Mouse (Mus musculus) limb, embryonic 13.5 days (tissue): ENCODE measurements around the gene Sapcd1. TPM values are rescaled to one million over a fixed set of nuclear protein-coding genes. Genes with fewer than 3 reads are reported as not detected.
"Not testable (repeated sequence)": the region's sequence is repeated elsewhere in the genome, so short reads cannot be mapped to it uniquely, and the experiment has no call there.

Source experiments
- ATAC-seq: fragments of 200-750 bp; cut with Nextera tagmentation; 2 replicates; pipeline ENCODE4 v1.8.0; 2017; ENCODE audit warnings: low read depth, moderate number of reproducible peaks, moderate TSS enrichment; ENCODE audit not compliant: low FRiP score
- H3K27ac ChIP-seq: fragments of 300-500 bp; sonication (generic); 2 replicates; pipeline ENCODE4 v1.5.1; 2015; ENCODE audit warnings: inconsistent platforms, mild to moderate bottlenecking, moderate library complexity
- H3K27me3 ChIP-seq: fragments of 300-500 bp; sonication (generic); 2 replicates; pipeline ENCODE4 v1.6.1; 2015; ENCODE audit warnings: mild to moderate bottlenecking, inconsistent platforms
- H3K36me3 ChIP-seq: fragments of 300-500 bp; sonication (generic); 2 replicates; pipeline ENCODE4 v1.6.1; 2015; ENCODE audit warnings: inconsistent platforms, mild to moderate bottlenecking, moderate library complexity
- H3K4me1 ChIP-seq: fragments of 300-500 bp; sonication (generic); 2 replicates; pipeline ENCODE4 v1.6.1; 2015; ENCODE audit warnings: inconsistent platforms
- H3K4me2 ChIP-seq: fragments of 300-500 bp; sonication (generic); replicated peaks from 2 replicates; pipeline ENCODE4 v1.6.1; 2015; ENCODE audit warnings: inconsistent platforms, mild to moderate bottlenecking, moderate library complexity
- H3K4me3 ChIP-seq: fragments of 300-500 bp; sonication (generic); 2 replicates; pipeline ENCODE4 v1.5.1; 2015; ENCODE audit warnings: moderate library complexity, mild to moderate bottlenecking, inconsistent platforms
- H3K9ac ChIP-seq: fragments of 300-500 bp; sonication (generic); 2 replicates; pipeline ENCODE4 v1.6.1; 2015; ENCODE audit warnings: mild to moderate bottlenecking, inconsistent platforms
- H3K9me3 ChIP-seq: fragments of 300-500 bp; sonication (generic); 2 replicates; pipeline ENCODE4 v1.6.1; 2016; ENCODE audit warnings: inconsistent platforms
- WGBS: fragments of 180-500 bp; shearing (Covaris S2); methylation state at CpG from one replicate; pipeline ENCODE4 v1.1.7; 2015; 5-methylcytosine and 5-hydroxymethylcytosine counted together
- polyA plus RNA-seq: library from polyadenylated mRNA; unstranded; fragments of >200 nt; fragmentation: Nextera tagmentation; extraction: Ambion mirVana; gene quantifications from 2 replicates; pipeline ENCODE4 v1.2.1, GENCODE M21; 2015

The Sapcd1 gene
- polyA plus RNA-seq, 1 experiment from 2014 or later: 7.2 TPM

DNA sequence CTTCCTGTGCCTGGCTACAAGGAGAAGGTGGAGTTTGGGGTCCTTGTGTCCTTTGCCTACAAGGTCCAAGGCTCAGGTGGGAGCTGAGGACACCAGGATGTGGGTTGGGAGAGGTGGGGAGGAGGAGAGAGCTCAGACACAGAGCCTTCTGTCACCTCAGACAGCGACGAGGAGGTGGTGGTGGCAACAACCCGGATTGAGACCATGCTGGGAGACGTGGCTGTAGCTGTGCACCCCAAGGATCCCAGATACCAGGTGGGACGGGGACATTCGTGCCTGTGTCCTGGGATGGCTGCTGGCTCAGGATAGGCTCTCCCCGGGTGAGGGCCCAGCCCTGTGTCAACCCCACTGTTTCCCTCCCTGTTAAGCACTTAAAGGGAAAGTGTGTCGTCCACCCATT, 16.4 kb downstream of the Sapcd1 start:
- no peak overlapping the region for H3K27ac ChIP-seq
- H3K4me2 ChIP-seq: no peak overlapping the region
- H3K9me3 ChIP-seq: no peaks in the 10 kb centered on the region
- no peak overlapping the region for H3K4me3 ChIP-seq
- H3K4me1 ChIP-seq: no peaks in the 10 kb centered on the region; the same call in 1 of the 2 replicates
- no peak for ATAC-seq
- no peak overlapping the region for H3K9ac ChIP-seq
- WGBS: 93% methylated on average over 8 of the region's 8 CpGs
- peaks cover 99% of the 10 kb centered on the region for H3K36me3 ChIP-seq
- no peaks in the 10 kb centered on the region for H3K27me3 ChIP-seq

DNA sequence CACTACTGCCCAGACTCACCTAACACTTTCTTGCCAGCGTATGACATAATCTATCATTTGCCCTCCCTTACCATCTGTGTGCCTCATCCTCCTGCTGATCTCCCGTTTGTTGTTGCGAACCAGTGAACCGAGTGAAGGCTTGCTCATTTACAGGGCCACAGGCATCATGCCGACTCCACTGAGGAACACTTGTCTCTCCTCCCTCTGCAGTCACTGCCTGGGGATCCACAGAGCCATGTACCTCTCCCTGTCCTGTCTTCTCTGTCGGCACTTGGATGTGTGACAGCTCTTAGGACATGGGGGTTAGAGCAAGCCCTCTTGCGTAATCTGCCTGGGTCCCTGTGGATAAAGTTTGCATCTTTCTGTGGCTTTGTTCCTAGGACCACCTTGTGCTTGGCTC, 18.2 kb downstream of the Sapcd1 start:
- Histone ChIP-seq H3K4me1 (no peaks in the 10 kb centered on the region), H3K36me3 (peaks cover 97% of the 10 kb centered on the region), H3K9me3 (no peaks in the 10 kb centered on the region), H3K9ac (no peak overlapping the region), H3K27me3 (no peaks in the 10 kb centered on the region), H3K4me3 (no peak overlapping the region), H3K4me2 (no peak overlapping the region), H3K27ac (no peak overlapping the region)
- 93% methylated on average over 7 of the region's 7 CpGs for WGBS
- ATAC-seq: no peak

DNA sequence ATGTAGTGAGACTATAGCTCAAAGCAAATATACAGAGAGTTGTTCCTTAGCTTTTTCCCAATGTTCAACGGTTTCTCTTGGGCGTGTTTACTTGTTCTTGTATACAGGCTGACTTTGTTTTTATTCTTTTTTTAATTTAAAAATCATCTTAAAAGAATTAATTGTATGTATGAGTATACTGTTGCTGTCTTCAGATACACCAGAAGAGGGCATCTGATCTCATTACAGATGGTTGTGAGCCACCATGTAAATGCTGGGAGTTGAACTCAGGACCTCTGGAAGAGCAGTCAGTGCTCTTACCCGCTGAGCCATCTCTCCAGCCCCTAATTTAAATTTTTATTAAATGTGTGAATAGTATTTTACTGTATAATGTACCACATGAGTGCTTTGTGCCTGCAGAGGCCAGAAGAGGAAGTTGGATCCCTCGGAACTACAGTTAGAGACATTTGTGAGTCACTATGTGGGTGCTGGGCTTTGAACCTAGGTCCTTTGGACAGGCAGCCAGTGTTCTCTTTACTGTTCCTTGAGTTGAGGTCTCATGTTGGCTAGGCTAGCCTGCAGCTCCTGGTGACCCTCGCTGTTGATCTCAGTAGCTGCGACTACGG, 20.3 kb downstream of the Sapcd1 start:
- Histone ChIP-seq H3K9ac (no peak overlapping the region), H3K9me3 (no peaks in the 10 kb centered on the region), H3K4me3 (no peak overlapping the region), H3K36me3 (peaks cover 84% of the 10 kb centered on the region), H3K27ac (no peak overlapping the region), H3K27me3 (no peaks in the 10 kb centered on the region), H3K4me2 (no peak overlapping the region), H3K4me1 (peaks cover 12% of the 10 kb centered on the region)
- WGBS: 95% methylated on average over 7 of the region's 7 CpGs
- ATAC-seq: no peak

DNA sequence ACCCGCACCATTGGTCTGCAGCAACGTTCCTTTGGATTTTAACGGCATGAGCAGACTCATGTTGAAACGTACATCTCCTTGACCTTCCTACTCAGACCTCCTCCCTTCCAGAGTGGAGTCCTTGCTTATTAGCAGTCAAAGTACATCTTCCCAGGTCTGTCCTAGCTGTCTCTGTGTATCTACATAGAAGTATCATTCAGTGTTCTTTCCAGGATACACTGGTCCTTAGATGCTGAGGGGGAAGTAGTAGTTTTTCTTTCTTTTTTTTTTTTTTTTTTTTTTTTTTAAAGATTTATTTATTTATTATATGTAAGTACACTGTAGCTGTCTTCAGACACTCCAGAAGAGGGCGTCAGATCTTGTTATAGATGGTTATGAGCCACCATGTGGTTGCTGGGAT, 21.9 kb downstream of the Sapcd1 start:
- not testable (repeated sequence) for H3K4me2 ChIP-seq, H3K9me3 ChIP-seq, H3K27me3 ChIP-seq, H3K9ac ChIP-seq, H3K4me3 ChIP-seq, ATAC-seq, H3K27ac ChIP-seq
- WGBS: 95% methylated on average over 5 of the region's 5 CpGs
- peaks cover 17% of the 10 kb centered on the region for H3K4me1 ChIP-seq
- H3K36me3 ChIP-seq: peaks cover 68% of the 10 kb centered on the region

DNA sequence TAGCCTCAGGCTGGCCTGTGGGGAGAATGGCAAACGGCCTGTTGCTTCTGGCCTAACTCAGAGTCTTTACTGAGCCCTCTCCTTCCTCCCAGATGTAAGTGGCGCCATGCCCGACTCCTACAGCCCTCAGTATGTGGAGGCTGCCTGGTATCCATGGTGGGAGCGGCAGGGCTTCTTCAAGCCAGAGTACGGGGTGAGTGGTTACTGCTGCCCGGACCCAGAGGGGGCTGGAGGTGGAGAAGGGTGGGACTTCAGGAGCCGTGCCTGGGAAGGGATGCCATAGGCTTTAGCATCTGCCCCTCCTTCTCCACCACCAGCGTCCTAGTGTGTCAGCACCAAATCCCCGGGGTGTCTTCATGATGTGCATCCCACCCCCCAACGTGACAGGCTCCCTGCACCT, 22.7 kb downstream of the Sapcd1 start:
- Histone ChIP-seq H3K4me1 (peaks cover 17% of the 10 kb centered on the region), H3K9ac (0 out of 2 replicates have a peak overlapping the region, but pooled peaks have one; percentile 13), H3K27ac (no peak overlapping the region), H3K4me3 (no peak overlapping the region), H3K27me3 (no peaks in the 10 kb centered on the region), H3K4me2 (no peak overlapping the region), H3K9me3 (no peaks in the 10 kb centered on the region), H3K36me3 (peaks cover 60% of the 10 kb centered on the region)
- ATAC-seq: no peak
- 86% methylated on average over 10 of the region's 10 CpGs for WGBS

DNA sequence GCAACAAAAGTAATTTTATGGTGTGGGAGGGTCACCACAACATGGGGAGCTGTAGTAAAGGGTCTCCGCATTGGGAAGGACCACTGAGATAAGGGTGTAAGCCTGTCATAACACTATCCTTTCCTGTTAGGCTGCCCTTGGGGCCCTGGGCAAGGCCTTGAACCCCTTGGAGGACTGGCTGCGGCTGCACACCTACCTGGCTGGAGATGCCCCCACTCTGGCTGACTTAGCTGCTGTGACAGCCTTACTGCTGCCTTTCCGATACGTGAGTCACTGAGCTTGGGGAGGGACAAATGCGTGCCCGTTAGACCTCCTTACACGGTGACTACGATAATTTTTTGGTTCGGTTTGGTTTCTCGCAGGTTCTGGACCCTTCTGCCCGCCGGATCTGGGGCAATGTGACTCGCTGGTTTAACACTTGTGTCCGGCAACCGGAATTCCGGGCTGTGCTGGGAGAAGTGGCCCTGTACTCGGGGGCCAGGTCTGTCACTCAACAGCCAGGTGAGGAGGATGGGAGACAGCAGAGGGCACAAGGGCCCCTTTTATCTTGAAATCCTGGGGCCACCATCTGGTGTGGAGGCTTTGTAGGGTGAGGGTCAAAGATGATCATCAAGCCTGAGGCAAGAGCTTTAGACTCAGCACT, 23.6 kb downstream of the Sapcd1 start:
- Histone ChIP-seq H3K36me3 (peaks cover 53% of the 10 kb centered on the region), H3K27ac (no peak overlapping the region), H3K4me2 (no peak overlapping the region), H3K9ac (no peak overlapping the region), H3K27me3 (no peaks in the 10 kb centered on the region), H3K4me1 (peaks cover 27% of the 10 kb centered on the region), H3K4me3 (no peak overlapping the region), H3K9me3 (no peaks in the 10 kb centered on the region)
- no peak for ATAC-seq
- WGBS: 93% methylated on average over 17 of the region's 17 CpGs

DNA sequence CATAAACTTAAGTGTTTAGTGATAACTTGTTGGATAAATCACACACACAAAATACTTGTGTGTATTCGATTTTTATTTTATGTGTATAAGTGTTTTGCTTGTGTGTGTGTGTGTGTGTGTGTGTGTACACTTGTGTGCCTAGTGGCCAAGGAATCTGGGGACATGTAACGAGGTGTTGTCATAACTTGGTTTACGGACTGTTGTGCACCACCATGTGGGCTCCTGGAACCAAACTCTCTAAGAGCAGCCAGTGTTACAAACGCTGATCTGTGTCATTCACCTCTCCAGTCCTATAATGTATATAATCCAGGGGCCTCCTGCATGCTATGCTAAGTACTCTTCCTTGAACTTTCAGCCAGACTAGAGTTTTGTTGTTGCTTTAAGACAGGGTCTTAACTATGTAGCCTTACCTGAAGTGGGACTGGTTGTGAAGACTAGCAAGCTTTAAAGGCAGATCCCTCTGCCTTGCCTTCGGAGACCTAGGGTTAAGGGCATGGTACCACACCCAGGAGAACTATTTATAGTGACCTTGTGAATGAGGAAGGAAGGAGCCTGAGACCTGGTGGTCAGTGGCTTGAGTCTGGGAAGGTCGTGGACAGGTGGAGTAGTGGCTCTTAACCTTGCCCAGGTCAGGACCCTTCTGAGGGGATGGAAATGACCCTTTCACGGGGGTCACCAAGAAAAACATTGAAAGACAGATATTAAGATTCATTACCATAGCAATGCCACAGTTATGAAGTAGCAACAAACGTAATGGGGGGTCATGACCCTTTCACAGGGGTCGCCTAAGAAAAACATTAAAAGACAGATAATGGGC, 24.6 kb downstream of the Sapcd1 start:
- 60% methylated on average over 9 of the region's 9 CpGs for WGBS
- Histone ChIP-seq H3K27ac (peak overlapping the region; percentile 98; the same call in 1 of the 2 replicates), H3K36me3 (peaks cover 53% of the 10 kb centered on the region), H3K27me3 (no peaks in the 10 kb centered on the region), H3K4me1 (peaks cover 36% of the 10 kb centered on the region), H3K9me3 (no peaks in the 10 kb centered on the region), H3K4me2 (peak overlapping the region; percentile 99), H3K9ac (peak overlapping the region; percentile 98), H3K4me3 (peak overlapping the region; percentile 95)
- ATAC-seq: no peak

DNA sequence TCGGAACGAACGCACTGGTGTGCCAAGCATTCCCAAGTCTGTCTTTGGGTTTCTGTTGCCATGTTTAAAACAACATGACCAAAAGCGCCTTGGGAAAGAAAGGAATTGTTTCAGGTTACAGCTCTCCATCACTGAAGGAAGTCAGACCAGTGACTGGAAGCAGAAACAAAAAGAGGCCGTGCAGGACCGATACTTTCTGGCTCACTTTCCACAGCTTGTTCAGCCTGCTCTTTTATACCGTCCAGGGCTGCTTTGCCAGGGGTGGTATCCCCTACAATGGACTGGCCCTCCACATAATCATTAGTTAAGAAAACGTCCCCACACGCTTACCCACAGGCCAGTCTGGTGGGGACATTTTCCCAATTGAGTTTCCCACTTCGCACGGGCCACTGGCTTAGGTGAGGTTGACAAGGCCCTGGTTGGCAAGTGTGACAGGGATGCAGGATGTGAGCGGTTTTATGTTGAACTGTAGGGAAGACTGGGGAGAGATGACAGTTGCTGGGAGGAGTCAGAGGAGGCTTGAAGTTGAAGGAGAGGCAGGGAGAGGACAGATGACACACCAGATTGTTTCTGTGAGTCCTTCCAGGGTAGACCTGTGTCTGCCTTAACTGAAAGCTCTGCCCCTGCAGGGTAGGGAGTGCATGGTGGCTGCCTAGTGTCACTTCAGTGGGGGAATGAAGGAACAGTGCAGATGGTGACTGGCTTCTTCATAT, 25.5 kb downstream of the Sapcd1 start:
- Histone ChIP-seq H3K9me3 (no peaks in the 10 kb centered on the region), H3K4me1 (peaks cover 38% of the 10 kb centered on the region), H3K27me3 (no peaks in the 10 kb centered on the region), H3K9ac (peak overlapping the region; percentile 98), H3K36me3 (peaks cover 53% of the 10 kb centered on the region), H3K4me3 (peak overlapping the region; percentile 95), H3K27ac (peak overlapping the region; percentile 98), H3K4me2 (peak overlapping the region; percentile 99)
- 7% methylated on average over 12 of the region's 12 CpGs for WGBS
- ATAC-seq: no peak

DNA sequence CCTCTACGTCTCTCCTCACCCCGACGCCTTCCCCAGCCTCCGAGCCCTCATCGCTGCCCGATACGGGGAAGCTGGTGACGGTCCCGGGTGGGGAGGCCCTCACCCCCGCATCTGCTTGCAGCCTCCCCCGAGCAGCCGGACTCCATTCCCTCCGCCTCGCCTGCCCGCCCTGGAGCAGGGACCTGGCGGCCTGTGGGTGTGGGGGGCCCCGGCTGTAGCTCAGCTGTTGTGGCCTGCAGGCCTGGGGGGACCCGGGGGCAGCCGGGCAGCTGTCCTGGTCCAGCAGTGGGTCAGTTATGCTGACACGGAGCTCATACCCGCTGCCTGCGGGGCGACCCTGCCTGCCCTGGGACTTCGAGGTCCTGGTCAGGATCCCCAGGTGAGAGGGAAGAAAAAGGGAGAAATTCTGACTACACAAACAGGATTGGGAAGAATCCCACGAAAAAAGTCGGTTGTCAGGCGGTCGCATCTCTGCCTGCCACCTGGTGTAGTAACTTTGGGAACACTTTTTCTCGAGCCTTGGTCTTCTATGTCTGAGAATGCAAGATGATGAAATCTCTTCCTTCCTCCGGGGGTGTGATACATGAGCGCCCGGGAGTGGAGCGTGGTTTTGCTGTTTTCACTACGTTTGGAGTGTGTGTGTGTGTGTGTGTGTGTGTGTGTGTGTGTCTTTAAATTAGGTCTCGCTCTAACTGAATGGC, 26.2 kb downstream of the Sapcd1 start:
- H3K4me1 ChIP-seq: peaks cover 41% of the 10 kb centered on the region
- H3K4me3 ChIP-seq: peak overlapping the region; percentile 95
- ATAC-seq: peak; percentile 42
- H3K36me3 ChIP-seq: peaks cover 53% of the 10 kb centered on the region
- H3K27me3 ChIP-seq: no peaks in the 10 kb centered on the region
- peak overlapping the region; percentile 99 for H3K4me2 ChIP-seq
- peak overlapping the region; percentile 98 for H3K9ac ChIP-seq
- WGBS: under 1% methylated on average over 35 of the region's 35 CpGs
- H3K9me3 ChIP-seq: no peaks in the 10 kb centered on the region
- H3K27ac ChIP-seq: peak overlapping the region; percentile 98

DNA sequence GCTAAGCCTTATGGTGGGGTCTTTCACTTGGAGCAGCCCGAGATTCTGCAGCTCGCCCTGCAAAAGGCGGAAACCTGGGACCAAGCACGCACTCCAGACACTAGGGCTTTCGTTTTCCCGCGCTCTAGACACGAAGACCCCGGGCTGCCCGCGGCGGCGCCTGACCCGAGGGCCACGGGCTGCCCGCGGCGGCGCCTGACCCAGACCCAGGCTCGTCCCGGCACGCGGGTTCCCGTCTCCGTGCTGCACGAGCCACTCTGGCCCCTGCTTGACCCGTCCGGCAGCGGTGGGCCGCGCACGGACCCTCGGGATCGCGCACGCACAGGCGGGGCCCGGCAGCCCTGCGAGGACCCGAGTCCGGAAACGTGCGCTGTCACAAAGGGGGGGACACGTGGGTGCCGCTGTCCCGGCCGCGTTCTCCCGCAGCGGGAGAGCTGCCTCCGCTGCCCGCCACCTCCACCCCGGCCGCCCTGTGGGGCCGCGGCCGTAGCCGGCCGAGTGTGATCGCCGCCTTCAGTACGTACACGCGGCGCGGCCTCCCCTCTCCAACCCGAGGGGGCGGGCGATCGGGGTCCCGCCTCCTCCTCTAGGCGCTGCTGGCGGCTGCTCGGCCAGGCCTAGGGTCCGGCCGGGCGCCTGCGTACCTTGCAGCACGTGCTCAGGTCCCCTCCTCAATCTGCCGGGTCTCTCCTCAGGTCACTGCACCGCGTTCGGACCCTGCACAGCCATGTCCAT, 26.9 kb downstream of the Sapcd1 start, which contains the start of gene Vars:
Gene Vars, plus strand, starts transcription at position 271 of the 735 bp plus-strand sequence.
- no peaks in the 10 kb centered on the region for H3K27me3 ChIP-seq
- peak; percentile 88 for ATAC-seq
- H3K4me3 ChIP-seq: peak within 1 kb of the TSS; percentile 95
- H3K27ac ChIP-seq: peak within 1 kb of the TSS; percentile 98
- peaks cover 41% of the 10 kb centered on the region for H3K4me1 ChIP-seq
- H3K4me2 ChIP-seq: peak within 1 kb of the TSS; percentile 99
- no peaks in the 10 kb centered on the region for H3K9me3 ChIP-seq
- under 1% methylated on average over 74 of the region's 83 CpGs for WGBS
- peaks cover 53% of the 10 kb centered on the region for H3K36me3 ChIP-seq
- H3K9ac ChIP-seq: peak within 1 kb of the TSS; percentile 98
